Mouse (Mus musculus) embryonic fibroblast, embryonic 13.5 days (primary cell): ENCODE data around the gene C1qbp.

ENCODE experiments used
- CTCF ChIP-seq: IDR thresholded peaks from 2 replicates; pipeline ENCODE4 v1.5.1; 2011; ENCODE audit warnings: mild to moderate bottlenecking, control low read depth, low read length, moderate library complexity, borderline replicate concordance; ENCODE audit not compliant: insufficient read depth
- POLR2A ChIP-seq: IDR thresholded peaks from 2 replicates; pipeline ENCODE4 v1.6.1; 2011; ENCODE audit warnings: low read depth, mild to moderate bottlenecking, control low read depth, low read length, moderate library complexity

DNA sequence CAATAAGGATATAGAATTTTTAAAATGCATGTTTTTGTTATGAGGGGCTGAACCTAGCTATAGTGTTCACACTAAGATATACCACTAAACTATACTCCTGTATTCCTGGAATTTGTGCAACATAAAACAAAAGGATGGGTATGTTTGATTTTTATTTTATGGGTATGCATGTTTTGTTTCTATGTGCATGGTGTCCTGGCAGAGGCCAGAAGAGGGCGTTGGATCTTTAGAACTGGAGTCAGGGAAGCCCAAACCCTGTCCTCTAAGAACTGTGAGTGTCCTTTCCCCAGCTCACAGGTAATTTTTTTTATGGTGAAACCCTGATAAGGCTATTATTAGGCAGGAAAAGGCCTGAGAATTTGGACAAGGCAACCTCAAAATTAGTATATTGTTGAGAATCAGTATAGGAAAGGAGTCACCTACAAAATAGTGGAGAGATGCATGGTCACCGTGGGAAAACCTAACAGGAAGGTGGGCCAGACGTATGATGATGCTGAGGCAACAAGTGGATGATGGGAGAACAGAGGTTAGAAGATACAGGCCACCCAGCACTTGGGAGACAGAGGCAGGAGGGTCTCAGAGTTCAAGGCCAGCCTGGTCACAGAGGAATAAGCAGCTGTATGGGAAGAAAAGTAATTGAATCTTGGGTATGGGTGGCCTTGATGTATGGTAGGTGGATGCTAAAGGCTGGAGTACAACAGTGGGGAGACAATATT lies 46.7 kb upstream of the C1qbp start:
- no peak for TF ChIP-seq CTCF
- TF ChIP-seq POLR2A, result no peak
